Mouse (Mus musculus): ENCODE data around the gene Trarg1. TPM values are rescaled to one million over a fixed set of nuclear protein-coding genes. Genes with fewer than 3 reads are reported as not detected.
A peak's percentile ranks its signal among the peaks of the same experiment; 100 is the strongest.

Trarg1 gene
- polyA plus RNA-seq, 1 experiment from 2014 or later: not detected

- WGBS: 61% methylated on average over 3 of the region's 3 CpGs
- Histone ChIP-seq H3K4me1 (replicated peaks) (no peaks in the 10 kb centered on the region), H3K27me3 (replicated peaks) (peaks cover 15% of the 10 kb centered on the region; the same call in 1 of the 2 replicates), H3K4me3 (no peak overlapping the region), H3K9ac (no peak overlapping the region), H3K4me2 (no peak overlapping the region), H3K27ac (ENCODE audit: poor library complexity, severe bottlenecking) (no peak overlapping the region), H3K36me3 (no peaks in the 10 kb centered on the region), H3K9me3 (replicated peaks) (no peaks in the 10 kb centered on the region)
- ATAC-seq (ENCODE audit: insufficient number of reproducible peaks, low FRiP score): no peak
These were observed 26.7 kb upstream of the Trarg1 start for GRCm38 (mm10) chr11:76652838-76653334.

GRCm38 (mm10) chr11:76655106-76655505 lies 24.5 kb upstream of the Trarg1 start:
- Histone ChIP-seq H3K4me1 (replicated peaks) (no peaks in the 10 kb centered on the region), H3K4me3 (no peak overlapping the region), H3K9me3 (replicated peaks) (no peaks in the 10 kb centered on the region), H3K27me3 (replicated peaks) (peaks cover 20% of the 10 kb centered on the region; the same call in 1 of the 2 replicates), H3K9ac (no peak overlapping the region), H3K36me3 (no peaks in the 10 kb centered on the region), H3K4me2 (peak overlapping the region; percentile 57), H3K27ac (ENCODE audit: poor library complexity, severe bottlenecking) (no peak overlapping the region)
- WGBS: 9% methylated on average over 10 of the region's 10 CpGs
- ATAC-seq (ENCODE audit: insufficient number of reproducible peaks, low FRiP score): no peak

- WGBS: 57% methylated on average over 4 of the region's 4 CpGs
- Histone ChIP-seq H3K27me3 (replicated peaks) (peaks cover 16% of the 10 kb centered on the region; the same call in 1 of the 2 replicates), H3K4me3 (no peak overlapping the region), H3K27ac (ENCODE audit: poor library complexity, severe bottlenecking) (no peak overlapping the region), H3K4me1 (replicated peaks) (no peaks in the 10 kb centered on the region), H3K4me2 (no peak overlapping the region), H3K9me3 (replicated peaks) (no peaks in the 10 kb centered on the region), H3K9ac (no peak overlapping the region), H3K36me3 (no peaks in the 10 kb centered on the region)
- no peak for ATAC-seq (ENCODE audit: insufficient number of reproducible peaks, low FRiP score)
These were observed 22.1 kb upstream of the Trarg1 start for GRCm38 (mm10) chr11:76657450-76657970.

- Histone ChIP-seq H3K27ac (ENCODE audit: poor library complexity, severe bottlenecking) (no peak overlapping the region), H3K9me3 (replicated peaks) (no peaks in the 10 kb centered on the region), H3K36me3 (no peaks in the 10 kb centered on the region), H3K27me3 (replicated peaks) (peaks cover 25% of the 10 kb centered on the region), H3K4me2 (no peak overlapping the region), H3K4me3 (no peak overlapping the region), H3K9ac (no peak overlapping the region), H3K4me1 (replicated peaks) (no peaks in the 10 kb centered on the region)
- WGBS: 70% methylated on average over 14 of the region's 14 CpGs
- no peak for ATAC-seq (ENCODE audit: insufficient number of reproducible peaks, low FRiP score)
These were observed 20.3 kb upstream of the Trarg1 start for GRCm38 (mm10) chr11:76659138-76659930.

- no peak overlapping the region for H3K27ac ChIP-seq (ENCODE audit: poor library complexity, severe bottlenecking)
- no peak for ATAC-seq (ENCODE audit: insufficient number of reproducible peaks, low FRiP score)
- no peak overlapping the region for H3K4me2 ChIP-seq
- H3K4me1 ChIP-seq (replicated peaks): peaks cover 3% of the 10 kb centered on the region; the same call in 1 of the 2 replicates
- H3K36me3 ChIP-seq: no peaks in the 10 kb centered on the region
- no peaks in the 10 kb centered on the region for H3K9me3 ChIP-seq (replicated peaks)
- no peak overlapping the region for H3K4me3 ChIP-seq
- peaks cover 43% of the 10 kb centered on the region for H3K27me3 ChIP-seq (replicated peaks)
- H3K9ac ChIP-seq: no peak overlapping the region
- WGBS: 53% methylated on average over 7 of the region's 7 CpGs
These were observed 17.7 kb upstream of the Trarg1 start for GRCm38 (mm10) chr11:76661790-76662468.

- Histone ChIP-seq H3K4me3 (peak overlapping the region; percentile 38), H3K4me2 (peak overlapping the region; percentile 66), H3K9me3 (replicated peaks) (no peaks in the 10 kb centered on the region), H3K4me1 (replicated peaks) (peaks cover 3% of the 10 kb centered on the region; the same call in 1 of the 2 replicates), H3K27ac (ENCODE audit: poor library complexity, severe bottlenecking) (no peak overlapping the region), H3K27me3 (replicated peaks) (peaks cover 68% of the 10 kb centered on the region), H3K36me3 (no peaks in the 10 kb centered on the region), H3K9ac (no peak overlapping the region; the same call in 1 of the 2 replicates)
- WGBS: 8% methylated on average over 35 of the region's 35 CpGs
- no peak for ATAC-seq (ENCODE audit: insufficient number of reproducible peaks, low FRiP score)
These were observed 13.5 kb upstream of the Trarg1 start for GRCm38 (mm10) chr11:76666002-76666649.

- no peak for ATAC-seq (ENCODE audit: insufficient number of reproducible peaks, low FRiP score)
- no peak overlapping the region for H3K4me3 ChIP-seq
- no peak overlapping the region for H3K27ac ChIP-seq (ENCODE audit: poor library complexity, severe bottlenecking)
- H3K9me3 ChIP-seq (replicated peaks): no peaks in the 10 kb centered on the region
- peaks cover 85% of the 10 kb centered on the region for H3K27me3 ChIP-seq (replicated peaks)
- no peaks in the 10 kb centered on the region for H3K36me3 ChIP-seq
- no peak overlapping the region for H3K9ac ChIP-seq
- H3K4me2 ChIP-seq: no peak overlapping the region
- 17% methylated on average over 4 of the region's 4 CpGs for WGBS
- H3K4me1 ChIP-seq (replicated peaks): peaks cover 10% of the 10 kb centered on the region
These were observed 11.8 kb upstream of the Trarg1 start for GRCm38 (mm10) chr11:76667807-76668206.

GRCm38 (mm10) chr11:76671871-76672475 lies 7.6 kb upstream of the Trarg1 start, which contains the start of gene Bhlha9:
Gene Bhlha9 (plus strand): TSS chr11:76672470.
- peaks cover 12% of the 10 kb centered on the region for H3K4me1 ChIP-seq (replicated peaks)
- H3K4me2 ChIP-seq: peak within 1 kb of the TSS; percentile 70
- H3K9me3 ChIP-seq (replicated peaks): no peaks in the 10 kb centered on the region
- H3K27ac ChIP-seq (ENCODE audit: poor library complexity, severe bottlenecking): no peak within 1 kb of the TSS
- H3K4me3 ChIP-seq: peak within 1 kb of the TSS; percentile 42
- no peaks in the 10 kb centered on the region for H3K36me3 ChIP-seq
- ATAC-seq (ENCODE audit: insufficient number of reproducible peaks, low FRiP score): no peak
- 56% methylated on average over 15 of the region's 15 CpGs for WGBS
- 0 out of 2 replicates have a peak within 1 kb of the TSS, but pooled peaks have one; percentile 37 for H3K9ac ChIP-seq
- H3K27me3 ChIP-seq (replicated peaks): peaks cover 80% of the 10 kb centered on the region

GRCm38 (mm10) chr11:76672561-76673384 lies 6.8 kb upstream of the Trarg1 start:
- H3K36me3 ChIP-seq: no peaks in the 10 kb centered on the region
- H3K9ac ChIP-seq: 0 out of 2 replicates have a peak overlapping the region, but pooled peaks have one; percentile 37
- H3K27me3 ChIP-seq (replicated peaks): peaks cover 75% of the 10 kb centered on the region
- no peak for ATAC-seq (ENCODE audit: insufficient number of reproducible peaks, low FRiP score)
- H3K27ac ChIP-seq (ENCODE audit: poor library complexity, severe bottlenecking): no peak overlapping the region
- peaks cover 12% of the 10 kb centered on the region for H3K4me1 ChIP-seq (replicated peaks)
- peak overlapping the region; percentile 42 for H3K4me3 ChIP-seq
- 3% methylated on average over 64 of the region's 64 CpGs for WGBS
- H3K9me3 ChIP-seq (replicated peaks): no peaks in the 10 kb centered on the region
- peak overlapping the region; percentile 70 for H3K4me2 ChIP-seq

GRCm38 (mm10) chr11:76674199-76674598 lies 5.4 kb upstream of the Trarg1 start:
- Histone ChIP-seq H3K4me1 (replicated peaks) (peaks cover 12% of the 10 kb centered on the region), H3K36me3 (no peaks in the 10 kb centered on the region), H3K4me3 (no peak overlapping the region), H3K9me3 (replicated peaks) (no peaks in the 10 kb centered on the region), H3K27me3 (replicated peaks) (peaks cover 82% of the 10 kb centered on the region), H3K9ac (no peak overlapping the region), H3K4me2 (no peak overlapping the region), H3K27ac (ENCODE audit: poor library complexity, severe bottlenecking) (no peak overlapping the region)
- 44% methylated on average over 8 of the region's 8 CpGs for WGBS
- ATAC-seq (ENCODE audit: insufficient number of reproducible peaks, low FRiP score): no peak

Measured in heart, embryonic 12.5 days (tissue).